22 mouse cellular contexts compared by ENCODE assay signal in the genomic region with DNA sequence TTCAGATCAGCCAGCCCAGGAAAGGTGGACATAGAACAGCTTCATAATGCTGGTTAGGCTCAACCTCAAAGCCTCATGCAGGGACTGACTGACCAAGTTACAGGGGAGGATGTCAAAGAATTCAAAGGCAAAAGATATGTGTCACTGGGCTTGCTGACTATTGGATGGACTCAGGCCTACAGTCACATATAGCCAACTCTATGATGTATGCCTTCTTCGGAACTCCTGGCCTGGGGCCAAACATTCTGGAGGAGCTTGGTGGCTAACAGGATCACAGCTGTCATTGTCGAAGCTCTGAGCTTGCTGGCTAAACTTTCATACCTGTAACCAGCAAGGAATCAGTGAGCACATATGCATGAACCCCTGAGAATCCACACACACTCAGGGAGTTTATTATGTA. TPM values are rescaled to one million over a fixed set of nuclear protein-coding genes. Genes with fewer than 3 reads are reported as not detected.
DNase-seq lines count a peak whose midpoint lies in the region; ATAC-seq and TF ChIP-seq lines count a peak whose summit lies in the region.
"Had no signal": no experiment of that assay in that cellular context is flagged by ENCODE, and none has a peak within 500 bp of the region (broad histone marks: within the 10 kb centered on the region; RNA-seq: fewer than 3 reads in every experiment).

No protein-coding gene starts in this region.

- peaks cover 14% of the 10 kb centered on the region for H3K4me1 ChIP-seq in forebrain, embryonic 13.5 days
- H3K4me1 ChIP-seq in forebrain, postnatal 0 days (ENCODE audit: insufficient read depth) = no peaks in the 10 kb centered on the region
- H3K4me1 ChIP-seq in limb, embryonic 14.5 days (ENCODE audit: control insufficient read depth, insufficient read depth, low read length) = no peaks in the 10 kb centered on the region
- H3K4me1 ChIP-seq in limb, embryonic 10.5 days = no peaks in the 10 kb centered on the region
- H3K4me1 ChIP-seq: hindbrain, embryonic 13.5 days; limb, embryonic 15.5 days; midbrain, embryonic 10.5 days had no signal

- no peaks in the 10 kb centered on the region for H3K27me3 ChIP-seq in forebrain, embryonic 13.5 days
- H3K27me3 ChIP-seq in forebrain, postnatal 0 days (ENCODE audit: insufficient read depth, low read length) = no peaks in the 10 kb centered on the region
- no peaks in the 10 kb centered on the region for H3K27me3 ChIP-seq in limb, embryonic 14.5 days (ENCODE audit: control insufficient read depth, insufficient read depth, low read length)
- H3K27me3 ChIP-seq in limb, embryonic 10.5 days (ENCODE audit: low read depth, poor library complexity, severe bottlenecking) = no peaks in the 10 kb centered on the region
- H3K27me3 ChIP-seq: hindbrain, embryonic 13.5 days; limb, embryonic 15.5 days had no signal

- no peak overlapping the region for H3K27ac ChIP-seq in forebrain, embryonic 13.5 days
- no peak overlapping the region for H3K27ac ChIP-seq in forebrain, postnatal 0 days (ENCODE audit: low read depth, low read length)
- H3K27ac ChIP-seq in limb, embryonic 14.5 days (replicated peaks; ENCODE audit: low read depth, low read length) = no peak overlapping the region
- H3K27ac ChIP-seq in limb, embryonic 10.5 days = no peak overlapping the region
- H3K27ac ChIP-seq: hindbrain, embryonic 13.5 days; limb, embryonic 15.5 days; liver, embryonic 14.5 days; midbrain, embryonic 10.5 days had no signal

- no peaks in the 10 kb centered on the region for H3K9me3 ChIP-seq in forebrain, embryonic 13.5 days (replicated peaks)
- no peaks in the 10 kb centered on the region for H3K9me3 ChIP-seq in forebrain, postnatal 0 days (ENCODE audit: low read length)
- H3K9me3 ChIP-seq in limb, embryonic 14.5 days (ENCODE audit: control insufficient read depth, low read length) = no peaks in the 10 kb centered on the region
- H3K9me3 ChIP-seq in limb, embryonic 10.5 days (replicated peaks) = no peaks in the 10 kb centered on the region
- H3K9me3 ChIP-seq: hindbrain, embryonic 13.5 days; limb, embryonic 15.5 days; midbrain, embryonic 10.5 days had no signal

- no peak overlapping the region for H3K4me2 ChIP-seq in forebrain, embryonic 13.5 days
- H3K4me2 ChIP-seq in forebrain, postnatal 0 days (ENCODE audit: low read depth) = no peak overlapping the region
- no peak overlapping the region for H3K4me2 ChIP-seq in limb, embryonic 14.5 days (replicated peaks; ENCODE audit: low read depth, low read length, severe bottlenecking)
- H3K4me2 ChIP-seq: hindbrain, embryonic 13.5 days; limb, embryonic 15.5 days had no signal

- no peak for DNase-seq in forebrain, postnatal 0 days
- no peak for DNase-seq in limb, embryonic 14.5 days (ENCODE audit: low spot score)
- no peak for DNase-seq in limb, embryonic 10.5 days (ENCODE audit: low spot score)
- DNase-seq in retina, postnatal 1 day = peak; percentile 11
- DNase-seq in retina, embryonic 14.5 days (ENCODE audit: low spot score) = no peak
- no peak for DNase-seq in spleen, postnatal 14 days (ENCODE audit: low spot score in 2 of 2)
- DNase-seq: layer of hippocampus, postnatal 36 days; spleen, adult 18-20 months had no signal

- H3K36me3 ChIP-seq in forebrain, embryonic 13.5 days (ENCODE audit: poor library complexity, severe bottlenecking) = no peaks in the 10 kb centered on the region
- H3K36me3 ChIP-seq in forebrain, postnatal 0 days (ENCODE audit: insufficient read depth) = no peaks in the 10 kb centered on the region
- H3K36me3 ChIP-seq in limb, embryonic 14.5 days (ENCODE audit: control insufficient read depth, insufficient read depth, low read length) = no peaks in the 10 kb centered on the region
- H3K36me3 ChIP-seq in limb, embryonic 10.5 days = no peaks in the 10 kb centered on the region
- H3K36me3 ChIP-seq: hindbrain, embryonic 13.5 days; limb, embryonic 15.5 days; midbrain, embryonic 10.5 days had no signal

- H3K4me3 ChIP-seq in forebrain, embryonic 13.5 days = no peak overlapping the region
- H3K4me3 ChIP-seq in forebrain, postnatal 0 days (ENCODE audit: low read depth, low read length) = no peak overlapping the region
- H3K4me3 ChIP-seq in limb, embryonic 14.5 days (replicated peaks; ENCODE audit: low read length) = no peak overlapping the region
- no peak overlapping the region for H3K4me3 ChIP-seq in limb, embryonic 10.5 days
- H3K4me3 ChIP-seq: hindbrain, embryonic 13.5 days; limb, embryonic 15.5 days; midbrain, embryonic 10.5 days had no signal

- no peak for TF ChIP-seq CTCF in forebrain, postnatal 0 days (IDR thresholded peaks at IDR 0.05; ENCODE audit: low read depth)

- H3K9ac ChIP-seq in forebrain, embryonic 13.5 days = no peak overlapping the region
- no peak overlapping the region for H3K9ac ChIP-seq in forebrain, postnatal 0 days
- no peak overlapping the region for H3K9ac ChIP-seq in limb, embryonic 14.5 days (ENCODE audit: low read depth, low read length, severe bottlenecking)
- H3K9ac ChIP-seq: hindbrain, embryonic 13.5 days; limb, embryonic 15.5 days; liver, embryonic 14.5 days had no signal

- WGBS in forebrain, embryonic 13.5 days = 54% methylated on average over 2 of the region's 2 CpGs
- 31% methylated on average over 2 of the region's 2 CpGs for WGBS in forebrain, postnatal 0 days
- 36% methylated on average over 2 of the region's 2 CpGs for WGBS in limb, embryonic 14.5 days
- 84% methylated on average over 2 of the region's 2 CpGs for WGBS in limb, embryonic 10.5 days

- TF ChIP-seq POLR2A in limb, embryonic 14.5 days (IDR thresholded peaks at IDR 0.05; ENCODE audit: borderline replicate concordance, extremely low read depth, insufficient read depth, insufficient read length) = no peak

- ATAC-seq in forebrain, embryonic 13.5 days = peak; percentile 23; the same call in 1 of the 2 replicates
- no peak for ATAC-seq in forebrain, postnatal 0 days
- ATAC-seq in limb, embryonic 14.5 days (ENCODE audit: low FRiP score, low read depth) = 0 out of 2 replicates have a peak, but pooled peaks have one; percentile 9
- ATAC-seq: activated CD4-positive, CD25-positive, alpha-beta regulatory T cell, adult 4 months; inflammation-experienced regulatory T-cells, adult 6 months had no signal

RNA-seq across cellular contexts. Expression of a gene that starts 11.2 kb away (rescaled TPM):
- 2.0 and 2.6 TPM in 2 replicates for polyA plus RNA-seq in forebrain, embryonic 13.5 days (2015; fragmentation: Nextera tagmentation; extraction: Ambion mirVana)
- 0.23 and 0.38 TPM in 2 replicates for total RNA-seq in forebrain, postnatal 0 days (2014; rRNA removed)
- 1.7 and 2.7 TPM in 2 replicates for polyA plus RNA-seq in forebrain, postnatal 0 days (2015; fragmentation: Nextera tagmentation; extraction: Ambion mirVana)
- 0.17 and 0.29 TPM in 2 replicates for polyA plus RNA-seq in limb, embryonic 14.5 days (2012; rRNA removed)
- polyA plus RNA-seq in limb, embryonic 14.5 days (2014; fragmentation: Nextera tagmentation; extraction: Ambion mirVana) = 0.11 and 0.32 TPM in 2 replicates
- polyA plus RNA-seq in limb, embryonic 10.5 days (2016; fragmentation: Nextera tagmentation; extraction: Ambion mirVana) = 0.14 and 0.25 TPM in 2 replicates
- total RNA-seq: adrenal gland, postnatal 4 days; gastrocnemius, adult 18-20 months; gastrocnemius, postnatal 4 days; heart, adult 8-10 months; heart, postnatal 25 days had no signal
- polyA plus RNA-seq: activated CD4-positive, CD25-positive, alpha-beta regulatory T cell, adult 4 months; heart, embryonic 14.5 days; inflammation-experienced regulatory T-cells, adult 6 months; liver, embryonic 14.5 days; midbrain, embryonic 10.5 days; testis, adult 2 months had no signal
